Mouse (Mus musculus): Measurements from ENCODE around the gene Cacna1c. TPM values are rescaled to one million over a fixed set of nuclear protein-coding genes. Genes with fewer than 3 reads are reported as not detected.
A peak's percentile ranks its signal among the peaks of the same experiment; 100 is the strongest.
"Not testable (repeated sequence)": the region's sequence is repeated elsewhere in the genome, so short reads cannot be mapped to it uniquely, and the experiment has no call there.

Gene Cacna1c
- total RNA-seq, 1 experiment from 2014 or later = 0.05 TPM

DNA sequence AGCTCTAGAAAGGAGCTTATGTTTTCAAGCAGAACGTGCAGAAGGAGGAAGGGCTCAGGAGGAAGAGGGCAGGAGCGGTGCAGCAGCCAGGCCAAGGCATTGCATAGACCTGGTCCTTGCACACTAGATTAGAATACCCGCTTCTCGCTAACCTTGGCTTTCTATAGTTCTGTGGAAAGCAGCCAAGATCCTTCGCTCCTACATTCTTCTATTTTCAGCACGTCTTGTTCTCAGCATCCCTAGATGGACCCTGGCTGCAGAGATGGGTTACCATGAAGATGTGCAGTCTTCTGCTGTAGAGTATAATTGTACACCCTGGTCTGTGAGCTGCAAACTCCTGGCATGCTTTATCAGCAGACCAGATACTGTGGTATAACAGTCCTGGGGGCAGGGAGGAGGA lies 18.0 kb upstream of the Cacna1c start:
- ATAC-seq (replicated peaks; ENCODE audit: low read depth, poor library complexity, severe bottlenecking) = 0 out of 2 replicates have a peak, but pooled peaks have one; percentile 36

DNA sequence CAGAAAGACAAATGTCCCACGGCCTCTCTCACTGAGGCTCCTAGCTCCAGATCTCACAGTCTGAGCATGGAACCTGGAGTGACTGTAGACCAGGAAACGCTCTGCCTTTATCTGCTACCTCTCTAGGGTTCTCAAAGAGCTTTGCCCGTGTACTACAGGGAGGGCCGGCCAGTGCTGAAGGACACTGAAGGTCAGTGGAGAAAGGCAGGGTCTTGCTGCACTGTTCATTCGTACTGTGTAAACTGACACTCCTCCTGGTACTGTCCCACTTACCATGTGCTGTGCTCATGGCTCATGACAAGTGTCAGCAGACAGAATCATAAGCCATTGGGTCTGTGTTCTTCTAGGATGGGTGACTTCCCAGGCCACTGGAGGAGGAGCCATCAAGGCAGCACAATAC lies 17.2 kb upstream of the Cacna1c start:
- ATAC-seq (replicated peaks; ENCODE audit: low read depth, poor library complexity, severe bottlenecking) = no peak

- not testable (repeated sequence) for ATAC-seq (replicated peaks; ENCODE audit: low read depth, poor library complexity, severe bottlenecking)
These were observed 9.8 kb upstream of the Cacna1c start for GRCm38 (mm10) chr6:119206006-119206405.

GRCm38 (mm10) chr6:119204915-119205314 lies 8.7 kb upstream of the Cacna1c start:
- ATAC-seq (replicated peaks; ENCODE audit: low read depth, poor library complexity, severe bottlenecking) = no peak

- no peak for ATAC-seq (replicated peaks; ENCODE audit: low read depth, poor library complexity, severe bottlenecking)
These were observed 8.1 kb upstream of the Cacna1c start for GRCm38 (mm10) chr6:119204286-119204685.

DNA sequence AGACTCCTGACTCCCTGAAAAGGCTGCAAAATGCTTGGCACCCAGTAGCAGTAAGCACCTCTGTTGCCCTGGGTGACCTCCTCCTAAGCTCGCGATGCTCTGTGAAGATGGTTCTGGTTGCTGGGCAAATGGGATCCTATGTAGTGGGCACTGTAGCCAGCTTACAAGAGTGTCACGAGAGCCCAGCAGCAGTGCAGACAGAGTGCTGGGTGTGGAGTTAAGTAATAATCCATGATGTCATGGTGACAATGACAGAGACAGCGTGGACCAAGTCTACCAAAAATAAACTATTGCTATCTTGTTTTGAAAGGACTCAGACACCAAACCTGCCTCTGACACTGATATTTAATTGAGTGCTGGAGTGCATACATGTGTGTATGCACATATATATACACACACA lies 5.4 kb upstream of the Cacna1c start:
- ATAC-seq (replicated peaks; ENCODE audit: low read depth, poor library complexity, severe bottlenecking) = no peak

DNA sequence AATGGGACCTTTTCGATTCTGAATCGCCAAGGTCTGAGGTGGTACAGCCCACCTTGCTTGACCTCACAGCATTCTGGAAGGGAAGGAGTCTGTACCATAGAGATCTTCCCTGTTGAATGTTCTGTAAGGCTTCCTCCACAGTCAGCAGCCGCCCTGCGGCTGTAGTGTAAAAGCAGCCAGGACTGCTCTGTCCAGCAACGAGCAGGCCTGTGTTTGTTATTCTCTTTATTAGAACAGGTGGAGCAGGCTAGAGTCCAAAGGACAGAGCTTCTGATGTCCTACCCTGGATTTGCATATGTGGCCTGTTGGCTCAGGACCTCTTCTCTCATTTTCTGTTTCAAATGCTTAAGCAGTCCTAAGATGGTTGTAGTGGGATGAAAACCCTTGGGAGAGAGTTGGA lies 4.1 kb upstream of the Cacna1c start:
- ATAC-seq (replicated peaks; ENCODE audit: low read depth, poor library complexity, severe bottlenecking) = no peak

- no peak for ATAC-seq (replicated peaks; ENCODE audit: low read depth, poor library complexity, severe bottlenecking)
These were observed 3.2 kb upstream of the Cacna1c start for GRCm38 (mm10) chr6:119199274-119199879.

DNA sequence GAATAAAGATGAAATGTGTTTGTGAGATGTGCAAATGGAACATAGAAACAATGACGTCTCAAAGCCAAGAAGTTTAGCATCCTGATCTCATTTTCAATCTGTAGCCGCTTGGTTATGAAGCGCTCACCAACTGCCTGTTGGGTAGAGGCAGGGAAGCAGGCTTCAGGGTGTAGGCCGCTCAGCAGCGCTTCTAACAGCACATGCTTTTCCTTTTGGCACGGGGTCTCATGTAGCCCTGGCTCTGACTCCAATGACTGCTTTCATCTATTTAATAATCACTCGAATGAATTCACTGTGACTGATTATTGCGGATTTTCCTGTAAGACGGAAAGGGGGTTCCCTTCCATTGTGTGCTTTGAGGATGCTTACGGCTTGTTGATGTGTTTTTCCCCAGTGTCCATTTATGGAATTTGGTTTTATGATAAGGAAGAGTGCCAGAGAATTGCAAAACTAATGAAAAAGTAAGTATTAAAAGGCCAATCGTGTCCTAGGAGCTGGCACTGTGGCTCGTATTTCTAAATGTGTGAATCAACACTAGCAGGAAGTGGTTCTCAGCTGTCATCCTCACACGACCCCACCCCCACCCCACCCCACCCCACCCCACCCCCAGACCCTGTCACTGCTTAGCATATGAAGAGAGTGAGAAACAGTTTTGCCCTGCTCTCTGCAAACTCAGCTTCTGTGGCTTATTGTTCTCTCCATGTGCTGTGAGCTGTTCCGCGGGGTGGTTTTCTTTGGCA lies 2.5 kb upstream of the Cacna1c start:
- no peak for ATAC-seq (replicated peaks; ENCODE audit: low read depth, poor library complexity, severe bottlenecking)

DNA sequence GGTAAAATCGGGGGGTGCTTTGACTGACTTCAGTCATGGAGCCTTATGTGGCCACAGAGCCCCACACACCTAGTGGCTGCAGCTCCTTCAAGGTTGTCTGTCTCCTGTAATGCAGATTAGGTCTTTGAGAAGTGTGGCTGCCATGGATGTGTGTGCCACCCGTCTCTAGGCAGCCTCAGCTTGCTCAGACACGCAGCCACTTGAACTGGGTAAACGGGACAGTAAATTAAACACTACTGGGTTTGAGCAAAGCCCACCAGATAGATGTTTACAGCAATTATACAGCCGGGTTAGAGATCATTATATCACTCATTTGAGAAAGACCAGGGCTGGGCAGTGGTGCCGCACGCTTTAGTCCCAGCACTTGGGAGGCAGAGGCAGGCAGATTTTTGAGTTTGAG lies 1.6 kb downstream of the Cacna1c start:
- ATAC-seq (replicated peaks; ENCODE audit: low read depth, poor library complexity, severe bottlenecking) = no peak

- no peak for ATAC-seq (replicated peaks; ENCODE audit: low read depth, poor library complexity, severe bottlenecking)
These were observed 2.1 kb downstream of the Cacna1c start for GRCm38 (mm10) chr6:119194161-119194560.

DNA sequence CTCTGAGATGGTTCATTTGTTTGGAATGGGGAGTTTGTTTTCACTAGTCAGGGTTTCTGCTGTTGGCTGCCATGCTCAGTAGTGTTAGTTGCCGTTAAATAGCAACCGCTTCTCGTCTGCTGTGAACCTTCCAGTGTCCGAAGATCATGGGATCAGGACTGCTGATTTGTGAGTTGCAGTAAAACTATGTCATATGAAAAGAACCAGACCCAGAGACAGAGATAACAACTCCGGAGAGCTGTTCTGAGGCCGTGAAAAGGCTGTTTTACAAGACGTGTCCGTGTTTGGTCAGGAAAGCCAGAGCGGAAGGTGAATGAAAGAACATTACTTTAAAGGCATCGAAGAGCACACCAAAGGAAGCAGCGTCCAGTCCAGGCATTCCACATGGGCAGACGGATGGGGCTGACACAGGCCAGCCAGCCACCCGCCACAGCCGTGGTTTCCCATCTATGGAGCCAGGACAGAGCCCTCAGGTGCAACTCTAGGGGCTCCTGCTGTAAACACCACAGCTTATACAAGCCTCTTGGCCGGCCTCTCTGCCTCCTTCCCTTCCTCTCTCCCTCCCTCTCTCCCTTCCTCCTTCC lies 2.6 kb downstream of the Cacna1c start:
- no peak for ATAC-seq (replicated peaks; ENCODE audit: low read depth, poor library complexity, severe bottlenecking)

DNA sequence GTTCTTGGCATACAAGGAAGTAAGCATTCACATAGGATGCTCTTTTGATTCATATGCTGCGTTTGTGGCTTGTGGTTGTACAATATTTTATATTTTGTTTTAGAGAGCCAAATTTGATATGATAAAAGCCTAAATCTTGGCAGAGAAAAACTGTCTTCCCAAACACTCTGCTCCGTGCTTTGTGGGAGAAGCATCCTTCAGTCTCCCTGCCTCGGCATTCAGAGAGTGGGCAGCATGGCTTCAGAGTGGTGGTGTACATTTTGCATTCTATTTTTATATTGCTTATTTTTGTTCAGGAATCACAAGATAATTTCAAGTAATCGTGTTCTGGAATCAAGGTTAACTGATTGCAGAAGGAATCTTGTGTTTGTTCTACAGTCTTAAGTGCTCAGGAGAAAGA lies 4.7 kb downstream of the Cacna1c start:
- ATAC-seq (replicated peaks; ENCODE audit: low read depth, poor library complexity, severe bottlenecking) = no peak

- no peak for ATAC-seq (replicated peaks; ENCODE audit: low read depth, poor library complexity, severe bottlenecking)
These were observed 8.6 kb downstream of the Cacna1c start for GRCm38 (mm10) chr6:119187631-119188030.

- ATAC-seq (replicated peaks; ENCODE audit: low read depth, poor library complexity, severe bottlenecking) = peak; percentile 56; the same call in 1 of the 2 replicates
These were observed 9.6 kb downstream of the Cacna1c start for GRCm38 (mm10) chr6:119186658-119187057.

DNA sequence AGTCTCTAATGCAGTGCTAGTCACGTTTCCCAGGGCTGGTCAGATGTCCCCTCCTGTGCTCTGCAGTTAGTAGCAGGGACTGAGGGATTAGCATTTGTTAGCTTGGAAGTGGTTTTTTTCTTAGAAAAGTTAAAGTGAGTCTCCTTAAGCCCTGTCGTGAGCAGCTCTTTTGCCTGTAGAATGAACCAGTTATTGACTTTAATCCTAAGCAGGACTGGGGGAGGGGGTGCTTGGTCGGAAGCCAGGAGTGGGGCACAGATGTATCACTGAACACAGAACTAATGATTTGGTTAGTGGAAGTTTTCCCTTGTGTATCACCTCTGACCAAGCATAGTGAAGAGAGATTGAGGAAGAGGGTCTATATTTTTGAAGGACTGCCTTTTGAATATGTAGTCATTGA lies 12.4 kb downstream of the Cacna1c start:
- ATAC-seq (replicated peaks; ENCODE audit: low read depth, poor library complexity, severe bottlenecking) = no peak

GRCm38 (mm10) chr6:119182211-119182610 lies 14.0 kb downstream of the Cacna1c start:
- ATAC-seq (replicated peaks; ENCODE audit: low read depth, poor library complexity, severe bottlenecking) = no peak

DNA sequence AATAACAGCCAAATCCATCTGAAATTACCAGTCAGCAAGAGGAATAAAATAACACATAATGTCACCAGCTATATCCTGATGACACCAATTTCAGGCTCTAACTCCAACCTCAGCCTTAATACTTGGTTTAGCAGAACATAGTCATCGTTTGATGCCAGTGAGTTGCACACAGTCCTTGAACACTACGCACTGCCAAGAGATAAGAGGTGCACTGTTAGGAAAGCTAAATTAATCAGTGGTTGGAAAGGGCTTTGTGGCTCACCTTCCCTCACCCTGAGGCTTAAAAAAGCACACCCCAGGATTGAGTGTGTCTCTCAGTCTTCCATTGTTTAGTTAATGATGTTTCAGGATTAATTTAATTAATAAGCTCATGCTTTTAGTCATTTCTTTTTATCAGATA lies 16.0 kb downstream of the Cacna1c start:
- no peak for ATAC-seq (replicated peaks; ENCODE audit: low read depth, poor library complexity, severe bottlenecking)

DNA sequence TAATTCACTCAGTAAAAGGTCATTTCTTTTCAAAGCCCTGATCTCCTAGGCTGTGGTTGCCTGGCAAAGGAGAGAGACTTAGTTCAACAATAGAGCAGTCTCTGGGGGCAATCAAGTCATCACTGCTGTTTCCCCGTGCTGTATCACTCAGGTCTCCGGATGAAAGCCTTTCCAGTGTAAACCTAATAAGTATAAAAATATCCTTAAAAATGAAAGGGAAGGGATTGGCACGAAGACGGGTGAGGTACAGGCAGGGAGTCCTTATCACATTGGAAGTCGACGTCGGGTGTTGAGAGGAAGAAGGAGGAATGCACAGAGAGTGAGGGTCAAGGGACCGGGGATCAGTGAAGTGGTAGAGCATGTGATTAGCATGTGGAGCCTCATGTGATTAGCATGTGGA lies 19.1 kb downstream of the Cacna1c start:
- no peak for ATAC-seq (replicated peaks; ENCODE audit: low read depth, poor library complexity, severe bottlenecking)

- no peak for ATAC-seq (replicated peaks; ENCODE audit: low read depth, poor library complexity, severe bottlenecking)
These were observed 20.1 kb downstream of the Cacna1c start for GRCm38 (mm10) chr6:119176103-119176502.

- ATAC-seq (replicated peaks; ENCODE audit: low read depth, poor library complexity, severe bottlenecking) = peak; percentile 92
These were observed 21.0 kb downstream of the Cacna1c start, which contains the start of gene Dcp1b for GRCm38 (mm10) chr6:119175078-119175853. Gene Dcp1b (plus strand): TSS chr6:119175253.
